Mouse (Mus musculus) T-helper 17 cell (primary cell): ENCODE measurements at regions not wholly inside any gene's neighbourhood (a gene's known extent, or its start where the extent isn't known, plus 50 kb on each side); places are given as distances from the start of the nearest gene placed in this dataset.
"Not testable (repeated sequence)": the region's sequence is repeated elsewhere in the genome, so short reads cannot be mapped to it uniquely, and the experiment has no call there.

Source experiments
- in situ Hi-C, 2 experiments: fragments of 300-600 bp; cut with MboI, MseI; formaldehyde crosslinking; loops; 1 replicate in 1 of 2; 2 replicates in 1 of 2; pipeline ENCODE4 v1.15.1; 2025; ENCODE audit warnings: high pct_unique_total_duplicates in 2 of 2

GRCm38 (mm10) chr6:114538185-114538584, 104.7 kb upstream of the Atg7 start:
- in situ Hi-C loops = not testable (repeated sequence)

GRCm38 (mm10) chr6:114550096-114550669, 92.7 kb upstream of the Atg7 start:
- in situ Hi-C loops = not testable (repeated sequence)

- in situ Hi-C loops = not testable (repeated sequence)
These were observed 89.8 kb upstream of the Atg7 start for GRCm38 (mm10) chr6:114553072-114553471.

GRCm38 (mm10) chr6:114555186-114555585, 87.7 kb upstream of the Atg7 start:
- in situ Hi-C loops = loop anchor here in 1 of 2 experiments (5.0 kb wide), 1 partner anchor 42 kb away; no protein-coding TSS in a partner anchor

- in situ Hi-C loops = loop anchor here in 1 of 2 experiments (5.0 kb wide), 1 partner anchor 65 kb away; the partner anchor contains the start of gene Atg7
These were observed 65.6 kb upstream of the Atg7 start for GRCm38 (mm10) chr6:114577319-114577718.
